Mouse (Mus musculus) heart, embryonic 11.5 days (tissue): ENCODE measurements around the gene Cldn17. TPM values are rescaled to one million over a fixed set of nuclear protein-coding genes. Genes with fewer than 3 reads are reported as not detected.

ENCODE experiments used
- polyA plus RNA-seq: library from polyadenylated mRNA; unstranded; fragments of >200 nt; fragmentation: Nextera tagmentation; extraction: Ambion mirVana; gene quantifications from 2 replicates; pipeline ENCODE4 v1.2.1, GENCODE M21; 2014

Cldn17 gene
- polyA plus RNA-seq, 1 experiment from 2014 or later, result not detected

Other genes with a start within 250 kb of the Cldn17 start
- 0.46 and 0.82 TPM in 2 replicates for gene Grik1, start 216.7 kb downstream of the Cldn17 start, polyA plus RNA-seq
- gene Cldn8, start 56.2 kb upstream of the Cldn17 start, polyA plus RNA-seq, result 0.21 TPM in 1 of 2 replicates, not detected in the other
- gene Krtap24-1, start 105.3 kb upstream of the Cldn17 start, polyA plus RNA-seq, result not detected in 2 replicates
- not detected in 2 replicates for gene 2310079G19Rik, start 120.7 kb upstream of the Cldn17 start, polyA plus RNA-seq
- gene Krtap26-1, start 140.8 kb upstream of the Cldn17 start, polyA plus RNA-seq, result not detected in 2 replicates
- gene Krtap27-1, start 164.7 kb upstream of the Cldn17 start, polyA plus RNA-seq, result not detected in 2 replicates
- gene 2310061N02Rik, start 201.0 kb upstream of the Cldn17 start, polyA plus RNA-seq, result not detected in 2 replicates
- not detected in 2 replicates for gene Krtap13-1, start 221.9 kb upstream of the Cldn17 start, polyA plus RNA-seq
- not detected in 2 replicates for gene Krtap13, start 244.7 kb upstream of the Cldn17 start, polyA plus RNA-seq